Mouse (Mus musculus) olfactory bulb, adult 2 months (tissue): ENCODE measurements around the gene Klhdc7b.

Experiments
- CTCF ChIP-seq: fragments of 200-500 bp; IDR thresholded peaks from 2 replicates; pipeline ENCODE4 v1.5.1; 2012; ENCODE audit warnings: low read depth, mild to moderate bottlenecking, low read length, moderate library complexity; ENCODE audit not compliant: insufficient read depth
- POLR2A ChIP-seq: fragments of 200-500 bp; IDR thresholded peaks from 2 replicates; pipeline ENCODE4 v1.6.1; 2012; ENCODE audit warnings: mild to moderate bottlenecking, low read depth, low read length, moderate library complexity; ENCODE audit not compliant: insufficient read depth

GRCm38 (mm10) chr15:89356372-89356771, 28.3 kb upstream of the Klhdc7b start:
- TF ChIP-seq POLR2A (no peak), CTCF (no peak)
